Mouse (Mus musculus) kidney, postnatal 4 days (tissue): ENCODE data around the gene Clybl.
A peak's percentile ranks its signal among the peaks of the same experiment; 100 is the strongest.

Experiments
- DNase-seq, 2 experiments: peaks; one replicate each; pipeline ENCODE4 v3.0.0; 2021; ENCODE audit warnings: mixed read lengths in 2 of 2

Clybl gene

GRCm38 (mm10) chr14:122251346-122251745 lies 69.8 kb downstream of the Clybl start:
- DNase-seq: no peak

- DNase-seq: peak in 1 of 2 experiments; percentile 14
These were observed 74.2 kb downstream of the Clybl start for GRCm38 (mm10) chr14:122255562-122256260.

- DNase-seq: no peak
These were observed 74.7 kb downstream of the Clybl start for GRCm38 (mm10) chr14:122256261-122256634.

- no peak for DNase-seq
These were observed 76.8 kb downstream of the Clybl start for GRCm38 (mm10) chr14:122258297-122258696.

- no peak for DNase-seq
These were observed 79.7 kb downstream of the Clybl start for GRCm38 (mm10) chr14:122261250-122261649.

GRCm38 (mm10) chr14:122262851-122263659 lies 81.6 kb downstream of the Clybl start:
- no peak for DNase-seq

GRCm38 (mm10) chr14:122265214-122265613 lies 83.7 kb downstream of the Clybl start:
- no peak for DNase-seq

- no peak for DNase-seq
These were observed 86.1 kb downstream of the Clybl start for GRCm38 (mm10) chr14:122267590-122267989.

GRCm38 (mm10) chr14:122271104-122271746 lies 89.7 kb downstream of the Clybl start:
- DNase-seq: no peak

- DNase-seq: no peak
These were observed 95.6 kb downstream of the Clybl start for GRCm38 (mm10) chr14:122277142-122277541.

- DNase-seq: no peak
These were observed 98.2 kb downstream of the Clybl start for GRCm38 (mm10) chr14:122279462-122280308.

GRCm38 (mm10) chr14:122280309-122281071 lies 99.0 kb downstream of the Clybl start:
- peak; percentile 34 to 51 for DNase-seq

GRCm38 (mm10) chr14:122281072-122281634 lies 99.6 kb downstream of the Clybl start:
- DNase-seq: no peak

GRCm38 (mm10) chr14:122283959-122284358 lies 102.5 kb downstream of the Clybl start:
- DNase-seq: no peak

GRCm38 (mm10) chr14:122296399-122296798 lies 114.9 kb downstream of the Clybl start:
- no peak for DNase-seq

GRCm38 (mm10) chr14:122296864-122297263 lies 115.4 kb downstream of the Clybl start:
- DNase-seq: no peak

- no peak for DNase-seq
These were observed 116.0 kb downstream of the Clybl start for GRCm38 (mm10) chr14:122297386-122298109.

GRCm38 (mm10) chr14:122300261-122300660 lies 118.8 kb downstream of the Clybl start:
- DNase-seq: no peak

- no peak for DNase-seq
These were observed 122.3 kb downstream of the Clybl start for GRCm38 (mm10) chr14:122303821-122304220.

- no peak for DNase-seq
These were observed 123.6 kb downstream of the Clybl start for GRCm38 (mm10) chr14:122305132-122305531.

GRCm38 (mm10) chr14:122312415-122312814 lies 130.9 kb downstream of the Clybl start:
- DNase-seq: no peak
